16 mouse cellular contexts compared by ENCODE assay signal in the genomic region with DNA sequence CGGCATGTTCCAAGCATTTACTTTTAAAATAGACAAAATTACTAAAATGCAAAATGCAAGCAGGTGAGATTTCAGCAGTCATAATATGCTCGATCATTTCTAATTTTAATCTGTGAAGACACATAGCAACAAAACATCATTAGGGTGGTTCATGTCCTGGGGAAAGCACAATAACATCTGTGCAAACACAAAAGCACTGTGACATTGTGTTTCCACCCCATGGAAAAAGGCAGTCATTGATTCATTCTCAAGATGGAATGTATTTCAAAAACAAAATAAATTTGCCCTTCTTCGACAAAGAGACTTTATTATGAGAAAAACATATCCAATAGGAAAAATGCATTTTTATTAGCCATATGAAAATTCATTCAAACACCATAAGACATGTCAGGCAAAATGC.
"Had no signal": no experiment of that assay in that cellular context is flagged by ENCODE, and none has a peak within 500 bp of the region (broad histone marks: within the 10 kb centered on the region; RNA-seq: fewer than 3 reads in every experiment).

No protein-coding gene starts in this region.

- H3K4me3 ChIP-seq: lung, embryonic 15.5 days; megakaryocyte, embryonic 14.5 days; midbrain, embryonic 13.5 days; midbrain, embryonic 15.5 days; neural tube, embryonic 12.5 days had no signal

- H3K9me3 ChIP-seq: lung, embryonic 15.5 days; megakaryocyte, embryonic 14.5 days; midbrain, embryonic 13.5 days; midbrain, embryonic 15.5 days; neural tube, embryonic 12.5 days had no signal

- ATAC-seq: lung, postnatal 0 days; midbrain, embryonic 13.5 days; midbrain, embryonic 15.5 days had no signal

- H3K9ac ChIP-seq: lung, embryonic 15.5 days; midbrain, embryonic 13.5 days; midbrain, embryonic 15.5 days; neural tube, embryonic 12.5 days had no signal

- DNase-seq: lung, adult 2 months; lung, postnatal 14 days; lung, postnatal 36 days; right cerebral cortex, postnatal 14 days; spleen, adult 18-20 months; thymus, adult 18-20 months; thymus, postnatal 14 days; thymus, postnatal 36 days had no signal

- H3K27me3 ChIP-seq: lung, embryonic 15.5 days; megakaryocyte, embryonic 14.5 days; midbrain, embryonic 13.5 days; midbrain, embryonic 15.5 days; neural tube, embryonic 12.5 days had no signal

- H3K4me1 ChIP-seq: lung, embryonic 15.5 days; megakaryocyte, embryonic 14.5 days; midbrain, embryonic 13.5 days; midbrain, embryonic 15.5 days; neural tube, embryonic 12.5 days had no signal

- H3K36me3 ChIP-seq: lung, embryonic 15.5 days; midbrain, embryonic 13.5 days; midbrain, embryonic 15.5 days; neural tube, embryonic 12.5 days had no signal

- H3K27ac ChIP-seq: lung, embryonic 15.5 days; macrophage; midbrain, embryonic 13.5 days; midbrain, embryonic 15.5 days; neural tube, embryonic 12.5 days had no signal

- H3K4me2 ChIP-seq: lung, embryonic 15.5 days; midbrain, embryonic 11.5 days; midbrain, embryonic 13.5 days; midbrain, embryonic 15.5 days; neural tube, embryonic 12.5 days had no signal
